8 mouse cellular contexts compared by ENCODE assay signal in genomic region chr5:108132441-108133243, GRCm38 (mm10). TPM values are rescaled to one million over a fixed set of nuclear protein-coding genes. Genes with fewer than 3 reads are reported as not detected.
DNase-seq lines count a peak whose midpoint lies in the region; ATAC-seq and TF ChIP-seq lines count a peak whose summit lies in the region.

TSS of gene Tmed5 (minus strand) at chr5:108132620.
TSS of gene Ccdc18 (plus strand) at chr5:108132875.

- H3K27me3 ChIP-seq in hindbrain, postnatal 0 days (ENCODE audit: insufficient read depth, low read length): no peaks in the 10 kb centered on the region

- TF ChIP-seq CTCF in gastrocnemius, adult 2 months (IDR thresholded peaks at IDR 0.05): peak; percentile 47
- TF ChIP-seq CTCF in hindbrain, postnatal 0 days (IDR thresholded peaks at IDR 0.05; ENCODE audit: low read depth): peak; percentile 62
- peak; percentile 27 for TF ChIP-seq CTCF in left cerebral cortex, adult 2 months (IDR thresholded peaks at IDR 0.05)

- H3K9me3 ChIP-seq in hindbrain, postnatal 0 days (ENCODE audit: low read length): no peaks in the 10 kb centered on the region

- no peaks in the 10 kb centered on the region for H3K4me1 ChIP-seq in hindbrain, postnatal 0 days (ENCODE audit: insufficient read depth, low read length)

- H3K36me3 ChIP-seq in hindbrain, postnatal 0 days (ENCODE audit: insufficient read depth, low read length): peaks cover 3% of the 10 kb centered on the region; the same call in 1 of the 2 replicates

- peak within 1 kb of the TSS; percentile 99 for H3K4me3 ChIP-seq in gastrocnemius, adult 2 months
- peak within 1 kb of the TSS; percentile 88 for H3K4me3 ChIP-seq in hindbrain, postnatal 0 days (ENCODE audit: low read length)
- H3K4me3 ChIP-seq in left cerebral cortex, adult 2 months: peak within 1 kb of the TSS; percentile 85

- under 1% methylated on average over 63 of the region's 65 CpGs for WGBS in hindbrain, postnatal 0 days

- peak within 1 kb of the TSS; percentile 93 for H3K27ac ChIP-seq in gastrocnemius, adult 2 months
- peak within 1 kb of the TSS; percentile 89 for H3K27ac ChIP-seq in hindbrain, postnatal 0 days
- H3K27ac ChIP-seq in left cerebral cortex, adult 2 months: peak within 1 kb of the TSS; percentile 78

- peak; percentile 100 for DNase-seq in ZHBTc4 (ENCODE audit: low read depth, low spot score)
- DNase-seq in gastrocnemius, adult 2 months: peak; percentile 98
- DNase-seq in hindbrain, postnatal 0 days (ENCODE audit: low spot score): peak; percentile 99
- peak; percentile 97 for DNase-seq in left cerebral cortex, adult 2 months (ENCODE audit: extremely low spot score in 1 of 2, low spot score in 2 of 2)
- peak; percentile 96 to 99 for DNase-seq in right cerebral cortex, adult 2 months (ENCODE audit: low spot score in 2 of 2)
- DNase-seq in urinary bladder, postnatal 14 days (ENCODE audit: low spot score): peak; percentile 97

- peak within 1 kb of the TSS; percentile 72 for H3K9ac ChIP-seq in hindbrain, postnatal 0 days (replicated peaks; ENCODE audit: low read length)

- peak within 1 kb of the TSS; percentile 77 for H3K4me2 ChIP-seq in hindbrain, postnatal 0 days (ENCODE audit: low read depth, low read length)

- peak; percentile 96 for ATAC-seq in common myeloid progenitor, adult 5-6 weeks (replicated peaks; ENCODE audit: low read depth, poor library complexity, severe bottlenecking)
- peak; percentile 99 for ATAC-seq in hindbrain, postnatal 0 days
- ATAC-seq in megakaryocyte, adult 5-6 weeks (ENCODE audit: poor library complexity, severe bottlenecking): peak; percentile 93

- intact Hi-C loops in gastrocnemius, adult 2 months (cut with DNase I): loop anchor here (2.0 to 5.0 kb wide), 2 partner anchors 136 to 235 kb away; partner anchors contain the start of gene Dr1
- intact Hi-C loops in left cerebral cortex, adult 2 months (cut with DNase I): loop anchor here (1.0 to 10.0 kb wide), 4 partner anchors 67 to 532 kb away; partner anchors contain the start of genes Dgkq, Dr1, Idua and Mtf2

RNA-seq across cellular contexts. Expression of gene Tmed5, which starts in this region (rescaled TPM):
- total RNA-seq in common myeloid progenitor, adult 5-6 weeks (2017): 98.8 and 101 TPM in 2 replicates
- 10 to 100 TPM; 26.3 to 33.1 TPM for total RNA-seq in gastrocnemius, adult 2 months (2021)
- 12.9 and 28.3 TPM in 2 replicates for total RNA-seq in hindbrain, postnatal 0 days (2014; rRNA removed)
- polyA plus RNA-seq in hindbrain, postnatal 0 days (2015; fragmentation: Nextera tagmentation; extraction: Ambion mirVana): 24.6 and 26.7 TPM in 2 replicates
- total RNA-seq in left cerebral cortex, adult 2 months (2021): 10 to 100 TPM; 25.6 TPM
- 80.3 and 94.6 TPM in 2 replicates for total RNA-seq in megakaryocyte, adult 5-6 weeks (2015)
- 85.4 and 86.1 TPM in 2 replicates for total RNA-seq in megakaryocyte, adult 5-6 weeks (2017)

RNA-seq across cellular contexts. Expression of gene Ccdc18, which starts in this region (rescaled TPM):
- total RNA-seq in common myeloid progenitor, adult 5-6 weeks (2017): 25.7 and 32.1 TPM in 2 replicates
- total RNA-seq in gastrocnemius, adult 2 months (2021): not detected
- total RNA-seq in hindbrain, postnatal 0 days (2014; rRNA removed): 0.63 and 1.4 TPM in 2 replicates
- polyA plus RNA-seq in hindbrain, postnatal 0 days (2015; fragmentation: Nextera tagmentation; extraction: Ambion mirVana): 2.2 and 4.1 TPM in 2 replicates
- 1 to 10 TPM in 1 of 2 experiments, under 1 TPM in 1; 0.91 to 1.2 TPM for total RNA-seq in left cerebral cortex, adult 2 months (2021)
- 7.2 and 7.9 TPM in 2 replicates for total RNA-seq in megakaryocyte, adult 5-6 weeks (2015)
- total RNA-seq in megakaryocyte, adult 5-6 weeks (2017): 11.7 and 13.0 TPM in 2 replicates

Comparison
In these comparisons a context has a peak if more than half of its experiments do, and no peak if none do; other contexts are left out.
1. Peak in every context shown above with its lines: DNase-seq, ATAC-seq, H3K4me3 ChIP-seq and H3K27ac ChIP-seq.